Mouse (Mus musculus) lung, postnatal 0 days (tissue): Measurements from ENCODE around the gene Kcnk1.

Source experiments
- CTCF ChIP-seq: IDR thresholded peaks from 2 replicates; pipeline ENCODE4 v1.5.1; 2016; ENCODE audit warnings: antibody characterized with exemption, mild to moderate bottlenecking
- EP300 ChIP-seq: IDR thresholded peaks from 2 replicates; pipeline ENCODE4 v1.6.1; 2016; ENCODE audit warnings: antibody characterized with exemption, mild to moderate bottlenecking, control low read depth

DNA sequence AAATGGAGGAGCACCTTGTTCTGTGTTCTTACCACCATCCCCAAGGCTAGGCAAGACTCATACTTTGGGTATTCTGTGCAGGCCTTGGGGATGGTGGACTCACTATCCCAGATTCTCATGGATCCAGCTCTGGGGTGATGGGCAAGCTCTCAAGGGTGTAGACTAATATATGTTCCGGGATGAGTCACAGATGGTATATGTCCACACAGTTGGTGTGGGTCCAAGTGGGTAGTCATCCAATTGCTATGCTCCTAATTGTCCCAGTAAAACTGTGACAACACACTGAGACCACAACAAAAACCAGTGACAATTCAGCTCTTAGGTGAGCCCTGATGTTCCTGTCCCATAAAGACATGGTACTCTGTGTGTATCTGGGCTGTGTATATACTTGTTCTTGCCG lies 14.0 kb downstream of the Kcnk1 start:
- TF ChIP-seq CTCF (no peak), EP300 (no peak)
